Mouse (Mus musculus) MEL (cell line): ENCODE measurements around the gene Ryk. TPM values are rescaled to one million over a fixed set of nuclear protein-coding genes. Genes with fewer than 3 reads are reported as not detected.

Source experiments
- DNase-seq: peaks from one replicate; pipeline ENCODE4 v3.0.0; 2011; ENCODE audit warnings: low read depth, low spot score
- H3K27ac ChIP-seq: 2 replicates; pipeline ENCODE4 v1.5.1; 2012; ENCODE audit warnings: low read depth, mild to moderate bottlenecking, control low read depth, low read length, moderate library complexity; ENCODE audit not compliant: control insufficient read depth
- H3K27me3 ChIP-seq, 2 experiments: fragments of 150-350 bp in 1 of 2; sonication (generic) in 1 of 2; 2 replicates each; pipeline ENCODE4 v1.6.1; 2012; ENCODE audit warnings: low read length in 2 of 2, mild to moderate bottlenecking in 2 of 2, improper control_type of control experiment in 1 of 2, moderate library complexity in 1 of 2; ENCODE audit not compliant: insufficient read depth in 2 of 2, control insufficient read depth in 1 of 2
- H3K36me3 ChIP-seq, 2 experiments: 2 replicates each; pipeline ENCODE4 v1.6.1; 2012 to 2014; ENCODE audit warnings: low read length in 2 of 2, improper control_type of control experiment in 1 of 2, inconsistent platforms in 1 of 2, mild to moderate bottlenecking in 1 of 2; ENCODE audit not compliant: insufficient read depth in 2 of 2, control insufficient read depth in 1 of 2
- H3K4me1 ChIP-seq, 2 experiments: fragments of 150-350 bp in 1 of 2; sonication (generic) in 1 of 2; 2 replicates each; pipeline ENCODE4 v1.6.1; 2012; ENCODE audit warnings: low read length in 2 of 2, improper control_type of control experiment in 1 of 2, mild to moderate bottlenecking in 1 of 2; ENCODE audit not compliant: insufficient read depth in 2 of 2, control insufficient read depth in 1 of 2
- H3K4me3 ChIP-seq, 2 experiments: fragments of 150-350 bp in 1 of 2; sonication (generic) in 1 of 2; 2 replicates each; pipeline ENCODE4 v1.5.1; 2012; ENCODE audit warnings: low read depth in 2 of 2, low read length in 2 of 2, mild to moderate bottlenecking in 2 of 2, moderate library complexity in 2 of 2, control low read depth in 1 of 2, improper control_type of control experiment in 1 of 2; ENCODE audit not compliant: control insufficient read depth in 1 of 2, insufficient read depth in 1 of 2
- H3K79me2 ChIP-seq: 2 replicates; pipeline ENCODE4 v1.6.1; 2012; ENCODE audit warnings: mild to moderate bottlenecking, low read length, moderate library complexity; ENCODE audit not compliant: control insufficient read depth, poor library complexity, insufficient read depth
- H3K9ac ChIP-seq: 2 replicates; pipeline ENCODE4 v1.6.1; 2012; ENCODE audit warnings: low read depth, mild to moderate bottlenecking, control low read depth, low read length, moderate library complexity; ENCODE audit not compliant: control insufficient read depth, poor library complexity, severe bottlenecking
- H3K9me3 ChIP-seq: fragments of 150-350 bp; sonication (generic); replicated peaks from 2 replicates; pipeline ENCODE4 v1.6.1; 2012; ENCODE audit warnings: mild to moderate bottlenecking, low read length, improper control_type of control experiment, moderate library complexity; ENCODE audit not compliant: insufficient read depth
- CHD2 ChIP-seq: IDR thresholded peaks from 2 replicates; pipeline ENCODE4 v1.6.1; 2011; ENCODE audit warnings: low read length, improper control_type of control experiment
- CTCF ChIP-seq, 3 experiments: IDR thresholded peaks in 2 of 3; conservative IDR thresholded peaks in 1 of 3; 2 replicates each; pipeline ENCODE4 v1.5.1; 2011 to 2012; ENCODE audit warnings: low read length in 3 of 3, low read depth in 2 of 3, mild to moderate bottlenecking in 2 of 3, improper control_type of control experiment in 1 of 3, inconsistent platforms in 1 of 3, mixed read lengths in 1 of 3, moderate library complexity in 1 of 3; ENCODE audit not compliant: control insufficient read depth in 1 of 3, insufficient read depth in 1 of 3, poor library complexity in 1 of 3, severe bottlenecking in 1 of 3
- E2F4 ChIP-seq: IDR thresholded peaks from 2 replicates; pipeline ENCODE4 v1.6.1; 2011; ENCODE audit warnings: low read depth, low read length, improper control_type of control experiment, borderline replicate concordance
- ELF1 ChIP-seq: IDR thresholded peaks from 2 replicates; pipeline ENCODE4 v1.6.1; 2014; ENCODE audit warnings: low read depth, mild to moderate bottlenecking, inconsistent platforms, low read length, improper control_type of control experiment, moderate library complexity
- EP300 ChIP-seq, 2 experiments: IDR thresholded peaks; 2 replicates each; pipeline ENCODE4 v1.6.1; 2011; ENCODE audit warnings: improper control_type of control experiment in 2 of 2, low read length in 2 of 2, low read depth in 1 of 2, mild to moderate bottlenecking in 1 of 2
- GABPA ChIP-seq: IDR thresholded peaks from 2 replicates; pipeline ENCODE4 v1.6.1; 2012; ENCODE audit warnings: low read depth, mild to moderate bottlenecking, inconsistent platforms, low read length, improper control_type of control experiment, moderate library complexity
- JUND ChIP-seq: IDR thresholded peaks from 2 replicates; pipeline ENCODE4 v1.6.1; 2011; ENCODE audit warnings: low read depth, mild to moderate bottlenecking, improper control_type of control experiment, low read length
- MAZ ChIP-seq: IDR thresholded peaks from 2 replicates; pipeline ENCODE4 v1.6.1; 2012; ENCODE audit warnings: low read depth, mild to moderate bottlenecking, inconsistent platforms, low read length, improper control_type of control experiment
- MEF2A ChIP-seq: IDR thresholded peaks from 2 replicates; pipeline ENCODE4 v1.6.1; 2014; ENCODE audit warnings: low read depth, mild to moderate bottlenecking, inconsistent platforms, low read length, improper control_type of control experiment; ENCODE audit not compliant: poor library complexity, insufficient replicate concordance, severe bottlenecking; ENCODE audit errors: extremely low read depth
- MXI1 ChIP-seq: IDR thresholded peaks from 2 replicates; pipeline ENCODE4 v1.6.1; 2011; ENCODE audit warnings: mild to moderate bottlenecking, low read depth, low read length, improper control_type of control experiment
- MYC ChIP-seq: IDR thresholded peaks from 2 replicates; pipeline ENCODE4 v1.6.1; 2011; ENCODE audit warnings: low read depth, mild to moderate bottlenecking, low read length, improper control_type of control experiment, moderate library complexity
- POLR2AphosphoS5 ChIP-seq: IDR thresholded peaks from 2 replicates; pipeline ENCODE4 v1.6.1; 2012; ENCODE audit warnings: low read depth, borderline replicate concordance, mild to moderate bottlenecking, inconsistent platforms, low read length, moderate library complexity, mixed read lengths
- RAD21 ChIP-seq: IDR thresholded peaks from 2 replicates; pipeline ENCODE4 v1.6.1; 2011; ENCODE audit warnings: mild to moderate bottlenecking, low read depth, low read length, improper control_type of control experiment
- SMC3 ChIP-seq: IDR thresholded peaks from 2 replicates; pipeline ENCODE4 v1.6.1; 2011; ENCODE audit warnings: low read depth, low read length, improper control_type of control experiment
- TCF12 ChIP-seq: IDR thresholded peaks from 2 replicates; pipeline ENCODE4 v1.6.1; 2014; ENCODE audit warnings: low read depth, mild to moderate bottlenecking, inconsistent platforms, low read length, improper control_type of control experiment, moderate library complexity
- ZC3H11A ChIP-seq: IDR thresholded peaks from 2 replicates; pipeline ENCODE4 v1.6.1; 2012; ENCODE audit warnings: low read depth, mild to moderate bottlenecking, inconsistent platforms, low read length, improper control_type of control experiment
- ZMIZ1 ChIP-seq: IDR thresholded peaks from 2 replicates; pipeline ENCODE4 v1.6.1; 2012; ENCODE audit warnings: low read depth, mild to moderate bottlenecking, inconsistent platforms, low read length, improper control_type of control experiment, moderate library complexity
- polyA plus RNA-seq, 2 experiments: library from polyadenylated mRNA; stranded (reverse) in 1 of 2; unstranded in 1 of 2; fragments of >175 nt in 1 of 2; fragments of >200 nt in 1 of 2; gene quantifications; 2 replicates each; pipeline versions ENCODE4 v1.2.1 to v1.2.4; 2012; ENCODE audit warnings: low replicate concordance in 2 of 2, low read depth in 1 of 2; ENCODE audit not compliant: insufficient read length in 2 of 2, insufficient read depth in 1 of 2, missing spikeins in 1 of 2
- total RNA-seq: library from RNA; depleted of rRNA; stranded (reverse); fragments of 300-350 nt; gene quantifications from 2 replicates; pipeline ENCODE4 v1.2.3, GENCODE M21; 2012

The Ryk gene
- total and polyA plus RNA-seq, 3 experiments = 46.0 to 47.3 (median 46.4) TPM

DNA sequence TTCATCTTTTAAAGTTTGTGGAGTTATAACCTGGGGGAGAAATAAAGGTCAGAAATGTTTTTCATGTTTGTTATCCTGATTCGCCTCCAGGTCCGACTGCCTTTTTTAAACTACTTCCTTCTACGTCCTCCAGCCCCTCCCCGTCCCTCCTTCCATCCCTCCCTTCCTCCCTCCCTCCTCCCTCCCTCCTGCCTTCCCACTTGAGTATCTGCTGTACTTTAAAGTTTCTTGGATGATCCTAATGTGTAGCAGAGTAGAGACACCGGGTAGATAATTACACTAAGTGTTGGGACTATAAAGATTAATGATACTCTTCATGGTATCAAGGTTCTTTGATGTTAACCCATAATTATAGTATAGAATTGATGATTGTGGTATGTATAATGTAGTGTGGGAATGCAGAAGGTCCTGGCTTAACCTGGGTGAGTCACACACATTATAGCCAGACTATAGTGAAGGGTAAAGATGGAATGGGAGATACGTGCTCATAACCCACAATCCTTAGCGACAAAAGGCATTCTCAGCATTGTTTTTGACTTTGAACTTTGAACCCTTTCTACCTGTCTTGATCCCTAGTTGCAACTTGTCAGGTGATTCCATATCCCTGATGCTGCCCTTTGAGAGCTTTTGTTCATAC is 41.5 kb downstream of the Ryk start:
- Histone ChIP-seq H3K79me2 (no peaks in the 10 kb centered on the region), H3K4me3 (no peak overlapping the region), H3K36me3 (peaks cover 0 to 7% of the 10 kb centered on the region in 2 experiments; a peak in 2 of 4 replicates), H3K27ac (no peak overlapping the region), H3K27me3 (no peaks in the 10 kb centered on the region), H3K9me3 (no peaks in the 10 kb centered on the region), H3K4me1 (no peaks in the 10 kb centered on the region), H3K9ac (no peak overlapping the region)
- DNase-seq = no peak
- TF ChIP-seq E2F4 (no peak), POLR2AphosphoS5 (no peak), GABPA (no peak), JUND (no peak)

DNA sequence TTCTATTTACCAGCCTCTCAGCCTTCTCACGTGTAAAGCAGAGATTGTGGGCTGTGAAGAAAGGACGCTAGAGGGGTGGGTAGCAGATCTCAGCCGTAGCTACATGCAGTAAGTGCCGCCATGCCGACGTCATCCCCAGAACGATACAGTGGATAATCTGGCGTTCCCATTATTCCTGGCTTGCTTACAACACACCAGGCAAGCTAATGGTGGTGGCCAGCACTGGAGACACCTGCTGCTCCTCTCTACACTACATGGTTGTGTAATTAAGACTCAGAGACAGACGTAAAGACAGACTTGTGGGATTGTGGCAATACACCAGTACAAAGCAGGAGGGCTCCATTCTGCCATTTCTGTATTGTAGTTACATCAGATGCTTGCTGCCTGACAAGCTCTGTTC is 43.2 kb downstream of the Ryk start:
- DNase-seq = no peak
- H3K4me3 ChIP-seq = no peak overlapping the region
- TF ChIP-seq MYC (no peak), MXI1 (no peak), CHD2 (no peak), ELF1 (no peak), TCF12 (no peak), MAZ (no peak)
- H3K9me3 ChIP-seq = no peaks in the 10 kb centered on the region
- peaks cover 0 to 7% of the 10 kb centered on the region in 2 experiments; a peak in 2 of 4 replicates for H3K36me3 ChIP-seq
- no peak overlapping the region for H3K9ac ChIP-seq
- H3K27ac ChIP-seq = no peak overlapping the region
- H3K4me1 ChIP-seq = no peaks in the 10 kb centered on the region
- H3K79me2 ChIP-seq = no peaks in the 10 kb centered on the region
- no peaks in the 10 kb centered on the region for H3K27me3 ChIP-seq

DNA sequence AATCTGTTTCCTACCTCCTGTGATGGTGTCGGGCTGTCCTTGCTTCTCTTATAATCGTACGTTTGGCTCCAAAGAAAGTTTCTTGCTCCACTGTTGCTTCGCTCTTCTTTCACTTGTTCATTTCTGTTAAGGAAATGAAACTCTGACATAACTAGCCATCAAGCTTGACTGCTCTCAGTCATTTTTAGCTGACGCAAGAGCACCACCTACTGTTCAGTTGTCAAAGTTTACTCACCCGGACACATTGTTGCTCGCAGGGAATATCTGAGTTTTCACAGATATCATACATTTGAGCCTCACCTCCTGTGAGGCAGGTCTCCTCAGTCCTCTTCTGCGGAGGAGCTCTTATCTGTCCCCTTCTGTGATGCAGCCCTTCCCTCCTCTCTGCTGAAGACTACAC is 44.8 kb downstream of the Ryk start:
- Histone ChIP-seq H3K27me3 (no peaks in the 10 kb centered on the region), H3K9ac (no peak overlapping the region), H3K27ac (no peak overlapping the region), H3K4me3 (no peak overlapping the region), H3K79me2 (no peaks in the 10 kb centered on the region), H3K4me1 (no peaks in the 10 kb centered on the region), H3K9me3 (no peaks in the 10 kb centered on the region), H3K36me3 (peaks cover 0 to 6% of the 10 kb centered on the region in 2 experiments; a peak in 2 of 4 replicates)
- peak; percentile 76 for DNase-seq
- peak; percentile 81 for TF ChIP-seq RAD21
- TF ChIP-seq CTCF (IDR thresholded peaks at IDR 0.05 in 2 of 3, conservative IDR thresholded peaks at IDR 0.05 in 1 of 3; ENCODE audit: control insufficient read depth in 1 of 3, insufficient read depth in 1 of 3, low read depth in 2 of 3, low read length in 3 of 3, poor library complexity in 1 of 3, severe bottlenecking in 1 of 3) = peak; percentile 43 to 82 (median 56)
- TF ChIP-seq MAZ = no peak
- TF ChIP-seq MEF2A = no peak
- TF ChIP-seq ZMIZ1 = no peak
- TF ChIP-seq EP300 (IDR thresholded peaks at IDR 0.05; ENCODE audit: low read depth in 1 of 2, low read length in 2 of 2) = no peak
- peak; percentile 73 for TF ChIP-seq SMC3
- peak; percentile 64 for TF ChIP-seq ZC3H11A
